Mouse (Mus musculus) CH12F3 (cell line): ENCODE measurements at regions not wholly inside any gene's neighbourhood (a gene's known extent, or its start where the extent isn't known, plus 50 kb on each side); places are given as distances from the start of the nearest gene placed in this dataset.

Experiments used
- in situ Hi-C: fragments of 300-500 bp; cut with MboI; formaldehyde crosslinking; loops from 2 replicates; pipeline ENCODE4 v1.14.3; 2020; ENCODE audit warnings: low sequenced_read_pairs

- in situ Hi-C loops, result no loop called here
Measured at GRCm38 (mm10) chrX:167152611-167153010, 56.5 kb downstream of the Tmsb4x start.

- in situ Hi-C loops, result no loop called here
Measured at GRCm38 (mm10) chrX:167151341-167151740, 57.8 kb downstream of the Tmsb4x start.

- in situ Hi-C loops, result no loop called here
Measured at GRCm38 (mm10) chrX:167149400-167149799, 59.7 kb downstream of the Tmsb4x start.

- in situ Hi-C loops, result no loop called here
Measured at GRCm38 (mm10) chrX:167146513-167147360, 62.4 kb downstream of the Tmsb4x start.

GRCm38 (mm10) chrX:167145508-167146182 lies 63.5 kb downstream of the Tmsb4x start:
- in situ Hi-C loops, result no loop called here

GRCm38 (mm10) chrX:167139110-167139509 lies 70.0 kb downstream of the Tmsb4x start:
- in situ Hi-C loops, result no loop called here

GRCm38 (mm10) chrX:167134250-167134649 lies 74.9 kb downstream of the Tmsb4x start:
- in situ Hi-C loops, result no loop called here

- in situ Hi-C loops, result no loop called here
Measured at GRCm38 (mm10) chrX:167132989-167133395, 76.1 kb downstream of the Tmsb4x start.

- in situ Hi-C loops, result no loop called here
Measured at GRCm38 (mm10) chrX:167131317-167131716, 77.8 kb downstream of the Tmsb4x start.

GRCm38 (mm10) chrX:167130601-167131000 lies 78.5 kb downstream of the Tmsb4x start:
- in situ Hi-C loops, result no loop called here

GRCm38 (mm10) chrX:167119288-167119687 lies 89.8 kb downstream of the Tmsb4x start:
- in situ Hi-C loops, result loop anchor here (10.0 kb wide), 1 partner anchor 86 kb away; the partner anchor contains the start of gene Tmsb4x

GRCm38 (mm10) chrX:167115096-167115495 lies 94.0 kb downstream of the Tmsb4x start:
- in situ Hi-C loops, result loop anchor here (10.0 kb wide), 1 partner anchor 90 kb away; the partner anchor contains the start of gene Tmsb4x

- in situ Hi-C loops, result loop anchor here (10.0 kb wide), 1 partner anchor 94 kb away; the partner anchor contains the start of gene Tmsb4x
Measured at GRCm38 (mm10) chrX:167111059-167111871, 97.8 kb downstream of the Tmsb4x start.

- in situ Hi-C loops, result no loop called here
Measured at GRCm38 (mm10) chrX:167108356-167108755, 100.8 kb downstream of the Tmsb4x start.

GRCm38 (mm10) chrX:167107469-167107868 lies 101.6 kb downstream of the Tmsb4x start:
- in situ Hi-C loops, result no loop called here

GRCm38 (mm10) chrX:167105931-167106417 lies 103.1 kb downstream of the Tmsb4x start:
- in situ Hi-C loops, result no loop called here

- in situ Hi-C loops, result no loop called here
Measured at GRCm38 (mm10) chrX:167105354-167105753, 103.8 kb downstream of the Tmsb4x start.

- in situ Hi-C loops, result no loop called here
Measured at GRCm38 (mm10) chrX:167104247-167104621, 104.9 kb downstream of the Tmsb4x start.

- in situ Hi-C loops, result no loop called here
Measured at GRCm38 (mm10) chrX:167103501-167104246, 105.4 kb downstream of the Tmsb4x start.

GRCm38 (mm10) chrX:167101929-167102328 lies 107.2 kb downstream of the Tmsb4x start:
- in situ Hi-C loops, result no loop called here
